Mouse (Mus musculus) testis, adult 2 months (tissue): ENCODE results near the gene Rhot2. TPM values are rescaled to one million over a fixed set of nuclear protein-coding genes. Genes with fewer than 3 reads are reported as not detected.

Source experiments
- H3K27ac ChIP-seq: fragments of 200-500 bp; 2 replicates; pipeline ENCODE4 v1.5.1; 2012; ENCODE audit warnings: low read depth, low read length; ENCODE audit not compliant: control insufficient read depth, insufficient read depth
- H3K27me3 ChIP-seq: fragments of 200-500 bp; 2 replicates; pipeline ENCODE4 v1.6.1; 2012; ENCODE audit warnings: mild to moderate bottlenecking, low read length, moderate library complexity; ENCODE audit not compliant: control insufficient read depth, insufficient read depth
- H3K36me3 ChIP-seq: fragments of 200-500 bp; 2 replicates; pipeline ENCODE4 v1.6.1; 2012; ENCODE audit warnings: mild to moderate bottlenecking, low read length; ENCODE audit not compliant: control insufficient read depth, insufficient read depth
- H3K4me1 ChIP-seq: fragments of 200-500 bp; 2 replicates; pipeline ENCODE4 v1.6.1; 2012; ENCODE audit warnings: low read length; ENCODE audit not compliant: control insufficient read depth, insufficient read depth
- H3K4me3 ChIP-seq: fragments of 200-500 bp; 2 replicates; pipeline ENCODE4 v1.5.1; 2012; ENCODE audit warnings: low read depth, mild to moderate bottlenecking, low read length, moderate library complexity, mixed read lengths; ENCODE audit not compliant: control insufficient read depth
- CTCF ChIP-seq: fragments of 200-500 bp; IDR thresholded peaks from 2 replicates; pipeline ENCODE4 v1.5.1; 2012; ENCODE audit warnings: low read depth, mild to moderate bottlenecking, inconsistent platforms, low read length, moderate library complexity; ENCODE audit not compliant: control insufficient read depth, insufficient read depth, insufficient replicate concordance
- POLR2A ChIP-seq: fragments of 200-500 bp; IDR thresholded peaks from 2 replicates; pipeline ENCODE4 v1.6.1; 2012; ENCODE audit warnings: low read depth, mild to moderate bottlenecking, inconsistent platforms, low read length, moderate library complexity; ENCODE audit not compliant: control insufficient read depth
- polyA plus RNA-seq: library from polyadenylated mRNA; depleted of rRNA; stranded (reverse); fragments of >200 nt; gene quantifications from 2 replicates; pipeline ENCODE4 v1.2.3, GENCODE M21; 2012

The Rhot2 gene
- polyA plus RNA-seq, 1 experiment, result 37.5 TPM

DNA sequence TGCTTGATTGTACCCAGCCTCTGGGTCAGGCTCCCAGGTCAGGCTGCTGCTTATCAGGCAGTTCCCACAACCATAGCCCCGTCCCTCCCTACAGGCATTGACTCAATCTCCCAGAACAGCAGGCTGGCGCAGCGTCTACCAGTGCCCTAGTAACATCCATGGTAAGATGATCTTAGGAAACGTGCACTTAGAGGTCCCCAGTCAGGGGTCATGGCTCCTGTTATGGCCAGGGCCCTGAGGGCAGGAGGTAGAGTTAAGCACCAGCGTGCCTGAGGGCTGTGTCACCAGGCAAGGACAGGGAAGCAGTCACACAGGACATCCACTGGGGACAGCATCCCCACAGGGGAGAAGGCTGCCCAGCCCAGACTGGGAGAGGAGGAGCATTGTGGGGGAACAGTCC, 37.7 kb upstream of the Rhot2 start:
- Histone ChIP-seq H3K36me3 (no peaks in the 10 kb centered on the region; the same call in 1 of the 2 replicates), H3K4me1 (no peaks in the 10 kb centered on the region), H3K27ac (no peak overlapping the region), H3K4me3 (no peak overlapping the region), H3K27me3 (no peaks in the 10 kb centered on the region)
- TF ChIP-seq POLR2A (no peak), CTCF (no peak)

DNA sequence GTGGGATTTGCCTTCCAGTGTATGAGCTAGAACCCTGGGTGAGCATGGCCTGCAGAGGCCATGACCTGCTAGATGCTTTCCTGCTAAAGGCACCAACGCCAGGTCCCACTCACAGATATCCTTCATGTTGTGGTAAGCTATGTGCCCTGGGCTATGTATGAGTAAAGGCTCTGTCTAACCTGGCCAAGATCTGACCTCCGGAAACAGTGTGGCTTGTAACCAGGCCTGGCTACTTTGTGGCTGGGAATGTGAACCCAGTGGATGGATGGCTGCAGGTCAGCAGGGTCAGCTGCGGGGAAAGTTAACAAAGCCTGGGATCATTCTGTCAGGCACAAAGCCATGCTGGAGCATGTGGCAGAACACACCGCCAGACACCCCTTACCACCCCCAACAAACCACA, 37.0 kb upstream of the Rhot2 start:
- no peak overlapping the region for H3K27ac ChIP-seq
- no peaks in the 10 kb centered on the region; the same call in 1 of the 2 replicates for H3K4me1 ChIP-seq
- no peaks in the 10 kb centered on the region; the same call in 1 of the 2 replicates for H3K36me3 ChIP-seq

DNA sequence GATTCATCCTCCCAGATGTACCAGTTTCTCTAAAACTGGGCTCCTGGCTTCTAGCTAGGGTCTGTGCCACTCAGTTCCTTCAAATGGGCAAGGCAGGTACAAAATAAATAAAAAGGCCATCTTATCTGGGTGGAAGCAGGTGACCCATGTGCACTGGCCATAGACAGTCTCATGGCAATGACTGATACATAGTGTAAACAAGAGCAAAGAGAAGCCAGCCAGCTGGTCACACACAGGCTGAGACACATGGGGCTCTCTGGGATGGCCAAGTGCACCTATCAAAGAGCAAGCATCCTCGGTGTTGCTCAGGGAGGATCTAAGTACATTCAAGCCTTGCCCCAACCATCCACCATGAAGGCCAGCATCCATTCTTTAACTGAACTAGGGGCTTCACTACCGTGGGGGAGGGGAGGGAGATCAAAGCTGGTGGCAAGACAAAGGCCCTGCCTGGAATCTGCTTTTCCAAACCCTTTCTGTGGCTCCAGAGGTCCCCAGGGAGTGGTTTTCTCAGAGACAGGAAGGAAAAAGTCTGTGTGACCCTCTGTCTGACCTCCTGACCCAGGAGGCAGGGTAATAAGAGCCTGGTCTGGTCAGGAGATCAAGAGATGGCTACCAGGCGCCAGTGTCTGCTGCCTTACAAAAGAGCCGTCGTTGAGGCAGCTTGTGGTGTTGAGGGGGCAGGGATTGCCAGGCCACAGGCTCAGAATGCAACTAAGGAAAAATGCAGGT, 36.4 kb upstream of the Rhot2 start:
- no peaks in the 10 kb centered on the region; the same call in 1 of the 2 replicates for H3K4me1 ChIP-seq
- H3K27ac ChIP-seq, result no peak overlapping the region
- no peak overlapping the region for H3K4me3 ChIP-seq
- no peaks in the 10 kb centered on the region for H3K27me3 ChIP-seq
- no peak for TF ChIP-seq CTCF
- TF ChIP-seq POLR2A, result no peak
- no peaks in the 10 kb centered on the region; the same call in 1 of the 2 replicates for H3K36me3 ChIP-seq

More for the DNA sequence above, 37.0 kb upstream of the Rhot2 start:
- TF ChIP-seq CTCF (no peak), POLR2A (no peak)
- Histone ChIP-seq H3K27me3 (no peaks in the 10 kb centered on the region), H3K4me3 (no peak overlapping the region)

DNA sequence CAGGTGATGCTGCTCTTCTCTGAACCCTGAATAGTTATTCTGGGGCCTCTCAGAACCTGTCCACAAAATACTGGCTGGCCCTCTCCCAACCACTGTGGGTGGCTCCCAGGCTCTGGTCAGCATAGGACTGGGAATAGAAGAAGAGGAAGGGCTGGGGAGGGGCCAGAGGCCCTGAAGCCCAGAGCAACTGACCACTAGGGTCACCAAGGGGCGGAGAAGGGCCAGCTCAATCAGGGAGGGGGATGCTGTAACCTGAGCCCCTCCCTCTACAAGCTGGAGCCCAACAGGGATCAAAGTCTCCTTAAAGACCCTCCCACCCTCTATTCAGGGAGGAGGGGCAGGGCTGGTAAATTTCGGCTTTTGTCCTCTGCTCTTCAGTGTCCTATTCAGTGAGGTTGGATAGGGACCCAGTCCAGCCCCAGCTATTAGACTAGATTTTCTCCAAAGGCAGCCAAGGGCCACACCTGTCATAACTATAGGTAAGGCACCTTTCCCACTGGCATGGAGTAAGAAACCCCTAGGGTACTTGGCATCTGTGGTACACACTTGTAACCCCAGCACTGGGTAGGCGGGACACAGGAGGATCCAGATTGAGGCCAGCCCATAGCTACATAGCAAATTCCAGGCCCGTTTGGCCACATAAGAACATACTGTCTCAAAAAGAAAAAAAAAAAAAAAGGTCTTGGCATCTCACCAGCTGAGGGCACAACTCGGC, 35.7 kb upstream of the Rhot2 start, which contains the start of gene Wfikkn1:
Gene Wfikkn1 (minus strand): TSS at position 663 of the 715 bp plus-strand sequence.
- no peak within 1 kb of the TSS for H3K27ac ChIP-seq

GRCm38 (mm10) chr17:25879750-25880149, 35.1 kb upstream of the Rhot2 start:
- Histone ChIP-seq H3K27ac (no peak overlapping the region), H3K36me3 (no peaks in the 10 kb centered on the region; the same call in 1 of the 2 replicates), H3K4me1 (peaks cover 8% of the 10 kb centered on the region), H3K4me3 (no peak overlapping the region), H3K27me3 (no peaks in the 10 kb centered on the region)
- TF ChIP-seq POLR2A, result no peak
- no peak for TF ChIP-seq CTCF

More for the DNA sequence above, 35.7 kb upstream of the Rhot2 start, which contains the start of gene Wfikkn1:
- no peaks in the 10 kb centered on the region for H3K27me3 ChIP-seq
- peaks cover 2% of the 10 kb centered on the region for H3K4me1 ChIP-seq
- no peak for TF ChIP-seq CTCF
- TF ChIP-seq POLR2A, result no peak
- no peak within 1 kb of the TSS for H3K4me3 ChIP-seq
- H3K36me3 ChIP-seq, result no peaks in the 10 kb centered on the region; the same call in 1 of the 2 replicates

GRCm38 (mm10) chr17:25879261-25879660, 34.6 kb upstream of the Rhot2 start:
- Histone ChIP-seq H3K4me3 (no peak overlapping the region), H3K4me1 (peaks cover 13% of the 10 kb centered on the region), H3K27ac (no peak overlapping the region), H3K36me3 (no peaks in the 10 kb centered on the region; the same call in 1 of the 2 replicates), H3K27me3 (no peaks in the 10 kb centered on the region)
- TF ChIP-seq POLR2A (no peak), CTCF (peak; percentile 24; the same call in 1 of the 2 replicates)

- H3K4me3 ChIP-seq, result no peak overlapping the region
- no peak overlapping the region for H3K27ac ChIP-seq
- no peaks in the 10 kb centered on the region; the same call in 1 of the 2 replicates for H3K36me3 ChIP-seq
- no peaks in the 10 kb centered on the region for H3K27me3 ChIP-seq
- H3K4me1 ChIP-seq, result peaks cover 15% of the 10 kb centered on the region
- no peak for TF ChIP-seq POLR2A
- TF ChIP-seq CTCF, result no peak
Measured at GRCm38 (mm10) chr17:25878611-25879180, 34.0 kb upstream of the Rhot2 start.
